Mouse (Mus musculus): ENCODE data around the gene Shisa5.

- TF ChIP-seq CTCF (IDR thresholded peaks at IDR 0.05; ENCODE audit: low read depth, low read length) = no peak
- no peak for TF ChIP-seq POLR2A (IDR thresholded peaks at IDR 0.05; ENCODE audit: borderline replicate concordance, low read depth, low read length)
Observed at GRCm38 (mm10) chr9:109056916-109057315, 18.6 kb downstream of the Shisa5 start.

Measured in bone marrow macrophage, adult 2 months (primary cell).